Mouse (Mus musculus): Measurements from ENCODE around the gene Vmn1r85. TPM values are rescaled to one million over a fixed set of nuclear protein-coding genes. Genes with fewer than 3 reads are reported as not detected.
"Not testable (repeated sequence)": the region's sequence is repeated elsewhere in the genome, so short reads cannot be mapped to it uniquely, and the experiment has no call there.

Gene Vmn1r85
- not detected in 2 replicates for polyA plus RNA-seq (2014; fragmentation: Nextera tagmentation; extraction: Ambion mirVana)

- Histone ChIP-seq H3K36me3 (ENCODE audit: control insufficient read depth, insufficient read depth, low read length) (no peaks in the 10 kb centered on the region), H3K4me1 (replicated peaks; ENCODE audit: control insufficient read depth, insufficient read depth, low read length) (no peaks in the 10 kb centered on the region), H3K27ac (ENCODE audit: low read depth, low read length) (no peak within 1 kb of the TSS), H3K9ac (ENCODE audit: low read length) (no peak within 1 kb of the TSS), H3K27me3 (ENCODE audit: control insufficient read depth, insufficient read depth, low read length) (no peaks in the 10 kb centered on the region), H3K4me2 (ENCODE audit: low read depth, low read length, severe bottlenecking) (no peak within 1 kb of the TSS), H3K9me3 (ENCODE audit: control insufficient read depth, low read length) (no peaks in the 10 kb centered on the region), H3K4me3 (ENCODE audit: low read depth, low read length) (no peak within 1 kb of the TSS)
- no peak for DNase-seq (ENCODE audit: low spot score)
- ATAC-seq (replicated peaks; ENCODE audit: low FRiP score) = no peak
- WGBS = 52% methylated on average over 3 of the region's 3 CpGs
These were observed at the start of gene Vmn1r85 for GRCm38 (mm10) chr7:13095073-13095472. Vmn1r85 (minus strand) TSS chr7:13095173.

- H3K27me3 ChIP-seq (ENCODE audit: control insufficient read depth, insufficient read depth, low read length) = no peaks in the 10 kb centered on the region
- no peak within 1 kb of the TSS for H3K9ac ChIP-seq (ENCODE audit: low read length)
- WGBS = 83% methylated on average over 1 of the region's 1 CpGs
- no peak within 1 kb of the TSS for H3K27ac ChIP-seq (ENCODE audit: low read depth, low read length)
- H3K9me3 ChIP-seq (ENCODE audit: control insufficient read depth, low read length) = no peaks in the 10 kb centered on the region
- no peaks in the 10 kb centered on the region for H3K36me3 ChIP-seq (ENCODE audit: control insufficient read depth, insufficient read depth, low read length)
- no peak within 1 kb of the TSS for H3K4me3 ChIP-seq (ENCODE audit: low read depth, low read length)
- no peak within 1 kb of the TSS for H3K4me2 ChIP-seq (ENCODE audit: low read depth, low read length, severe bottlenecking)
- DNase-seq (ENCODE audit: low spot score) (no peak), ATAC-seq (replicated peaks; ENCODE audit: low FRiP score) (no peak)
- H3K4me1 ChIP-seq (replicated peaks; ENCODE audit: control insufficient read depth, insufficient read depth, low read length) = no peaks in the 10 kb centered on the region
These were observed 45.1 kb upstream of the Vmn1r85 start, which contains the start of gene Vmn1r87 for GRCm38 (mm10) chr7:13140057-13140456. Vmn1r87 (minus strand) TSS chr7:13140157.

DNA sequence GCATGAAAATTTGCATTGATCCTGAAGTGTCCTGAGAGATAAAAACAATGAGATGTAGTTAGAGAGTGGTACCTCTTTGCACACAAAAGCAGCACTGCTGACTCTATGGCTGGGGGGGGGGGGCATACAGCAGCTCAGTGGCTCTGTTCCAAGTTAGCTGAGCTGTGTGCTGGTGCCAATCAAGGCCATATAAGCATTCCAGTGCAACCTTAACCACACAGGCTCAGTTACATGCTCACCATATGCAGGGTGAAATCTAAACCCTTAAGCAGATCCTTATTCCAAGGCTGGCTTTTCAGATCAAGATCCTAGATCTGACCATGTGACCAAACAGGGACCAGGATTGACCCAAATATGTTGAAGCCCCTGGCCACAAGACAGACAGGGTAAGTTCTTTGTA is 42.4 kb upstream of the Vmn1r85 start:
- H3K27me3 ChIP-seq (ENCODE audit: control insufficient read depth, insufficient read depth, low read length) = no peaks in the 10 kb centered on the region
- no peak for ATAC-seq (replicated peaks; ENCODE audit: low FRiP score)
- DNase-seq (ENCODE audit: low spot score) = no peak

GRCm38 (mm10) chr7:13131856-13132255 is 36.9 kb upstream of the Vmn1r85 start:
- H3K27me3 ChIP-seq (ENCODE audit: control insufficient read depth, insufficient read depth, low read length) = no peaks in the 10 kb centered on the region
- 95% methylated on average over 2 of the region's 2 CpGs for WGBS
- no peaks in the 10 kb centered on the region for H3K9me3 ChIP-seq (ENCODE audit: control insufficient read depth, low read length)
- DNase-seq (ENCODE audit: low spot score) (no peak), ATAC-seq (replicated peaks; ENCODE audit: low FRiP score) (no peak)
- no peak overlapping the region for H3K4me3 ChIP-seq (ENCODE audit: low read depth, low read length)
- no peak overlapping the region for H3K27ac ChIP-seq (ENCODE audit: low read depth, low read length)
- no peaks in the 10 kb centered on the region for H3K36me3 ChIP-seq (ENCODE audit: control insufficient read depth, insufficient read depth, low read length)
- H3K4me2 ChIP-seq (ENCODE audit: low read depth, low read length, severe bottlenecking) = no peak overlapping the region
- no peak overlapping the region for H3K9ac ChIP-seq (ENCODE audit: low read length)
- H3K4me1 ChIP-seq (replicated peaks; ENCODE audit: control insufficient read depth, insufficient read depth, low read length) = no peaks in the 10 kb centered on the region

More for the DNA sequence above, 42.4 kb upstream of the Vmn1r85 start:
- Histone ChIP-seq H3K4me1 (replicated peaks; ENCODE audit: control insufficient read depth, insufficient read depth, low read length) (no peaks in the 10 kb centered on the region), H3K27ac (ENCODE audit: low read depth, low read length) (no peak overlapping the region), H3K36me3 (ENCODE audit: control insufficient read depth, insufficient read depth, low read length) (no peaks in the 10 kb centered on the region), H3K9ac (ENCODE audit: low read length) (no peak overlapping the region), H3K9me3 (ENCODE audit: control insufficient read depth, low read length) (no peaks in the 10 kb centered on the region), H3K4me3 (ENCODE audit: low read depth, low read length) (no peak overlapping the region), H3K4me2 (ENCODE audit: low read depth, low read length, severe bottlenecking) (no peak overlapping the region)

- Histone ChIP-seq H3K4me3 (ENCODE audit: low read depth, low read length) (peak overlapping the region; percentile 14; the same call in 1 of the 2 replicates), H3K4me2 (ENCODE audit: low read depth, low read length, severe bottlenecking) (peak overlapping the region; percentile 35)
- ATAC-seq (replicated peaks; ENCODE audit: low FRiP score) = peak; percentile 97
- H3K27me3 ChIP-seq (ENCODE audit: control insufficient read depth, insufficient read depth, low read length); H3K4me1 ChIP-seq (replicated peaks; ENCODE audit: control insufficient read depth, insufficient read depth, low read length); H3K9ac ChIP-seq (ENCODE audit: low read length); H3K9me3 ChIP-seq (ENCODE audit: control insufficient read depth, low read length); DNase-seq (ENCODE audit: low spot score); H3K27ac ChIP-seq (ENCODE audit: low read depth, low read length); H3K36me3 ChIP-seq (ENCODE audit: control insufficient read depth, insufficient read depth, low read length): not testable (repeated sequence)
- WGBS = under 1% methylated on average over 14 of the region's 34 CpGs
These were observed 28.7 kb upstream of the Vmn1r85 start for GRCm38 (mm10) chr7:13123554-13124153.

- H3K27ac ChIP-seq (ENCODE audit: low read depth, low read length) = no peak within 1 kb of the TSS
- no peaks in the 10 kb centered on the region for H3K36me3 ChIP-seq (ENCODE audit: control insufficient read depth, insufficient read depth, low read length)
- no peaks in the 10 kb centered on the region for H3K27me3 ChIP-seq (ENCODE audit: control insufficient read depth, insufficient read depth, low read length)
- H3K4me2 ChIP-seq (ENCODE audit: low read depth, low read length, severe bottlenecking) = no peak within 1 kb of the TSS
- DNase-seq (ENCODE audit: low spot score) (no peak), ATAC-seq (replicated peaks; ENCODE audit: low FRiP score) (no peak)
- H3K4me3 ChIP-seq (ENCODE audit: low read depth, low read length) = no peak within 1 kb of the TSS
- H3K4me1 ChIP-seq (replicated peaks; ENCODE audit: control insufficient read depth, insufficient read depth, low read length) = no peaks in the 10 kb centered on the region
- H3K9ac ChIP-seq (ENCODE audit: low read length) = no peak within 1 kb of the TSS
- H3K9me3 ChIP-seq (ENCODE audit: control insufficient read depth, low read length) = no peaks in the 10 kb centered on the region
These were observed 24.8 kb upstream of the Vmn1r85 start, which contains the start of gene Vmn1r86 for GRCm38 (mm10) chr7:13119817-13120216. Vmn1r86 (minus strand) TSS chr7:13119917.

DNA sequence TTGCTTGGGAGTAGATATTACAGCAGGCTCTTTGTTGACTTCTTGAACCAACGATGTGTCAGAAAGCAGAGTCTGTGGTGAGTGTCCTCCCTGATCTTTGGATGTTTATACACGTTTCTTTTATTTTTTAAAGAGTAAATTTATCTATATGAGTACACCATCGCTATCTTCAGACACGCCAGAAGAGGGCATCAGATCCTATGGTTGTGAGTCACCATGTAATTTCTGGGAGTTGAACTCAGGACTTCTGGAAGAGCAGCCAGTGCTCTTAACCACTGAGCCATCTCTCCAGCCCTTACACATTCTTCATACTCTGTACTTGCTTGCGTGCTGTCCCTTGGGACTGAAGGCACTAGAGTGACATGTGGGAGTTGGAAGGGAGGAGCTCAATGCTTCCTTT is 22.7 kb downstream of the Vmn1r85 start:
- H3K27ac ChIP-seq (ENCODE audit: low read depth, low read length) = no peak overlapping the region
- no peaks in the 10 kb centered on the region for H3K4me1 ChIP-seq (replicated peaks; ENCODE audit: control insufficient read depth, insufficient read depth, low read length)
- H3K9me3 ChIP-seq (ENCODE audit: control insufficient read depth, low read length) = no peaks in the 10 kb centered on the region
- H3K9ac ChIP-seq (ENCODE audit: low read length) = no peak overlapping the region
- H3K4me2 ChIP-seq (ENCODE audit: low read depth, low read length, severe bottlenecking) = no peak overlapping the region
- H3K36me3 ChIP-seq (ENCODE audit: control insufficient read depth, insufficient read depth, low read length) = no peaks in the 10 kb centered on the region
- H3K27me3 ChIP-seq (ENCODE audit: control insufficient read depth, insufficient read depth, low read length) = no peaks in the 10 kb centered on the region
- H3K4me3 ChIP-seq (ENCODE audit: low read depth, low read length) = no peak overlapping the region
- 62% methylated on average over 5 of the region's 5 CpGs for WGBS
- DNase-seq (ENCODE audit: low spot score) = no peak
- no peak for ATAC-seq (replicated peaks; ENCODE audit: low FRiP score)

- not testable (repeated sequence) for H3K9me3 ChIP-seq (ENCODE audit: control insufficient read depth, low read length); H3K4me2 ChIP-seq (ENCODE audit: low read depth, low read length, severe bottlenecking); H3K9ac ChIP-seq (ENCODE audit: low read length); H3K4me3 ChIP-seq (ENCODE audit: low read depth, low read length); H3K36me3 ChIP-seq (ENCODE audit: control insufficient read depth, insufficient read depth, low read length); H3K4me1 ChIP-seq (replicated peaks; ENCODE audit: control insufficient read depth, insufficient read depth, low read length); H3K27ac ChIP-seq (ENCODE audit: low read depth, low read length); DNase-seq (ENCODE audit: low spot score); H3K27me3 ChIP-seq (ENCODE audit: control insufficient read depth, insufficient read depth, low read length)
- 41% methylated on average over 2 of the region's 2 CpGs for WGBS
- peak; percentile 21; the same call in 1 of the 2 replicates for ATAC-seq (replicated peaks; ENCODE audit: low FRiP score)
These were observed 31.6 kb downstream of the Vmn1r85 start for GRCm38 (mm10) chr7:13063399-13063798.

DNA sequence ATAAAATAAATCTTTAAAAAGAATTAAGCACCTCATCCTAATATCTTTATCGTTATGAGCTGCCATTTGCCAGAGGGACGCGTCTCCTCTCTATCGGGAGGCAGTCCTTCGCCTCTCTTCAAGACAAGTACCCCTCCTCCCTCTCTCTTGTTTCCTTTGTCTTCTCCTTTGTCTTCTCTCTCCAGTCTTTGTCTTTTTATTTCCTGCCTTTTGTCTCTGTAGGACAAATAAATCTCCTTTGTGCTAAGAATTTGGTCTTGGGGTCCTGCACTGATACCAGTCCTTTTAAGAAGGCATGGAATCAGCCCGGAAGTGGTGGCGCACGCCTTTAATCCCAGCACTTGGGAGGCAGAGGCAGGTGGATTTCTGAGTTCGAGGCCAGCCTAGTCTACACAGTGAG is 35.4 kb downstream of the Vmn1r85 start:
- H3K4me3 ChIP-seq (ENCODE audit: low read depth, low read length) = no peak overlapping the region
- H3K9me3 ChIP-seq (ENCODE audit: control insufficient read depth, low read length) = no peaks in the 10 kb centered on the region
- no peaks in the 10 kb centered on the region for H3K4me1 ChIP-seq (replicated peaks; ENCODE audit: control insufficient read depth, insufficient read depth, low read length)
- no peaks in the 10 kb centered on the region for H3K27me3 ChIP-seq (ENCODE audit: control insufficient read depth, insufficient read depth, low read length)
- no peak overlapping the region for H3K27ac ChIP-seq (ENCODE audit: low read depth, low read length)
- ATAC-seq (replicated peaks; ENCODE audit: low FRiP score) = no peak
- H3K4me2 ChIP-seq (ENCODE audit: low read depth, low read length, severe bottlenecking) = no peak overlapping the region
- WGBS = 92% methylated on average over 9 of the region's 9 CpGs
- DNase-seq (ENCODE audit: low spot score) = no peak
- H3K9ac ChIP-seq (ENCODE audit: low read length) = no peak overlapping the region
- no peaks in the 10 kb centered on the region for H3K36me3 ChIP-seq (ENCODE audit: control insufficient read depth, insufficient read depth, low read length)

Data from forebrain, embryonic 11.5 days (tissue).